Mouse (Mus musculus) granulocyte monocyte progenitor cell, adult 5-6 weeks (primary cell): ENCODE measurements around the gene Col4a1. TPM values are rescaled to one million over a fixed set of nuclear protein-coding genes. Genes with fewer than 3 reads are reported as not detected.

Source experiments
- ATAC-seq: replicated peaks from 2 replicates; pipeline ENCODE4 v1.8.0; 2016; ENCODE audit warnings: mild to moderate bottlenecking, moderate TSS enrichment, inconsistent platforms; ENCODE audit not compliant: poor library complexity, severe bottlenecking
- total RNA-seq, 2 experiments: library from RNA; stranded (forward) in 1 of 2; stranded (reverse) in 1 of 2; fragments of 200-712, 200-1000 nt in 1 of 2; fragments of >200 nt in 1 of 2; fragmentation: Nextera tagmentation in 1 of 2; gene quantifications; 2 replicates each; pipeline ENCODE4 v1.2.3; 2014 to 2017

The Col4a1 gene
- total RNA-seq, 2 experiments from 2014 or later, result 0.67 TPM; not detected in 1

GRCm38 (mm10) chr8:11333746-11334145 lies 21.1 kb upstream of the Col4a1 start:
- no peak for ATAC-seq

- no peak for ATAC-seq
Observed at GRCm38 (mm10) chr8:11331561-11331960, 18.9 kb upstream of the Col4a1 start.

- ATAC-seq, result no peak
Observed at GRCm38 (mm10) chr8:11327722-11328417, 15.2 kb upstream of the Col4a1 start.

GRCm38 (mm10) chr8:11327298-11327697 lies 14.7 kb upstream of the Col4a1 start:
- no peak for ATAC-seq

GRCm38 (mm10) chr8:11324801-11325395 lies 12.3 kb upstream of the Col4a1 start:
- ATAC-seq, result no peak

- ATAC-seq, result no peak
Observed at GRCm38 (mm10) chr8:11323681-11324080, 11.1 kb upstream of the Col4a1 start.

GRCm38 (mm10) chr8:11322724-11323585 lies 10.3 kb upstream of the Col4a1 start:
- 0 out of 2 replicates have a peak, but pooled peaks have one; percentile 30 for ATAC-seq

DNA sequence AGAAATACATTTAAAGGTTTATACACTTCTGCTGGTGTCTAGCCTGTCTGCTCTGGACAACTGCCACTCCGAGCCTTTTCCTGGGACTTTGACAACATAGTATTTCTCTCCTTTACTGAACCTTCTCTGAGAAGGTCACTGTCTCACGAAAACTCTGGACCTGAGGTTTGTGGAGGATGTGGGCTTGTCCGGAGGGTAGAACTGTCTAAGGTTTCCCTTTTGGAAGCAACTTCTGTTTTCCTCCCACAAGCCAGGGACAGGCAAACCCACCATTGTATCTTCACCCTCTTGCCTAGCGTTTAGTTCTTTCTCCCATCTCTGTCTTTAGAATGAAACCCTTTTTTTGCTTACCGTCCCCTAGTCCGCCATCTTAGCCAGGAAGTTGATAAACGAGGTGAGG lies 9.2 kb upstream of the Col4a1 start:
- ATAC-seq, result no peak; the same call in 1 of the 2 replicates

DNA sequence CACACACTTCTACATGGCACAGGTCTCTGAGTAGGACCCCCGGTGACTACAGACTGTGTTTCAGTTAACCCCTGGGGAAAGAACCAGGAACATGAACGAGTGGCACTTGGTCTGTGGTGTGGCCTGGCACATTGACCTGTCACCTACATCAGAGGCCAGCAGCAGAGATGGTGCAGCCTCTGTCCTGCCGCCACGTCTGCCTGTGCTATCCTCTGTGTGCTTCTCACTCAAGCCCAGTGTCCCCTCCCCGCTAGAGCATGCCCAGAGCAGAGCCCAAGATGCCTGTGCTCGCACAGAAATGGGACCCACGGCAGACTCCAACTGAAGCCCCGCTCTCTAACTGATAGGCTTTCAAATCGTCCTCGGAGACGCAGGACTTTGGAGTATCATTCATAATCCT lies 6.8 kb upstream of the Col4a1 start:
- ATAC-seq, result no peak

DNA sequence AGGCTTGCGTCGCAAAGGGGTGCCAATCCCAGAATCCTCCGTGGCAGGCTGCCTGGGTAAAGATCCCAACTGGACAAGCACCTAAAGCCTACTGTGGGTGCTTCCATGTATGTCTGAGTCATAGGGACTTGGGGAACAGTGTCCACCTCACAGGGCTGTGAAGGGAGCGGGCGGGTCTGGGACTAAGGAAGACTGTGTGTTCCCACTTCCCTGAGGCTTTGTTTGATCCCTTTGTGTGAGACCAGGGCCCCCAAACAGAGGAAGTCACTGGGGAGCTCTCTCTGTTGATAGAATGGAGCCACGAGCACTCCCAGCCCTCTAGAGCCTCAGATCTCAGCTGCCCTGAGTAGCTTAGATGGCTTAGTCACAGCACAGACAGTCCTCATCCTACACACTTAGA lies 3.5 kb upstream of the Col4a1 start:
- ATAC-seq, result no peak

DNA sequence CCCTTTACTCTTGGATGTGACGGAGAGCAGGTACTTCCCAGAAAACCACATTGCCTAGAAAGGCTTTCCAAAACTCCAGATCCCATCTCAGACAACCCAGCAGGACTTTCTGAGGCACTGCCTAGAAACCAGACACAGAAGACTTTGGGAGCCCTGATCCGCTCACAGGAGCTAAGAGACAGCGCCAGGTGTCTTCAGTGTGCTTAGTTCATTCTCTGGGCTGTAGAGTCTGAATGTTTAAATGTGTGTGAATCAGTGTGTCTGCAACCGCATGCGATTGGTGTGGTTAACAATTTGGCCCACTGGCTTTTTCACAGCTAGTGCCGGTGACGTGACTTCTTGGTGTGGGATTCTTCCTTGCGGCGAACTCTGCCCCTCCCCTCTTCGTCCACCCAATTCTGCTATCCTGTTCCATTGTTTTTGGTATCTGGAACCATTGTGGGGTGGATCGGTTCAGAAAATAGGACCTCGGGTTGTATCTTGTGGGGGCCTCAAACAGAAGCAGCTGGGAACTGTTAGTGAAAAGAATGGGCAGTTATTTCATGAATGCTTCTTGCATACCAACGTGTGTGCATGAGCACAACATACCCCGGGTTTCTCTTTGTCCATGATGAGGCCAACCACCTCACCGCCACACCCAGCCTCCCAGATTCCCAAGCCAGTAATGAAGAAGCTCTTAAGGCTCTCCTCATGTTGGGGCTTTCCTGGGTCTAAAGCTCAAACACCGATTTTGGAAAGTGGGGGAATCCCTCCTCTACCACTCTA lies 2.7 kb upstream of the Col4a1 start:
- ATAC-seq, result no peak

GRCm38 (mm10) chr8:11314613-11315012 lies 2.0 kb upstream of the Col4a1 start:
- ATAC-seq, result no peak

DNA sequence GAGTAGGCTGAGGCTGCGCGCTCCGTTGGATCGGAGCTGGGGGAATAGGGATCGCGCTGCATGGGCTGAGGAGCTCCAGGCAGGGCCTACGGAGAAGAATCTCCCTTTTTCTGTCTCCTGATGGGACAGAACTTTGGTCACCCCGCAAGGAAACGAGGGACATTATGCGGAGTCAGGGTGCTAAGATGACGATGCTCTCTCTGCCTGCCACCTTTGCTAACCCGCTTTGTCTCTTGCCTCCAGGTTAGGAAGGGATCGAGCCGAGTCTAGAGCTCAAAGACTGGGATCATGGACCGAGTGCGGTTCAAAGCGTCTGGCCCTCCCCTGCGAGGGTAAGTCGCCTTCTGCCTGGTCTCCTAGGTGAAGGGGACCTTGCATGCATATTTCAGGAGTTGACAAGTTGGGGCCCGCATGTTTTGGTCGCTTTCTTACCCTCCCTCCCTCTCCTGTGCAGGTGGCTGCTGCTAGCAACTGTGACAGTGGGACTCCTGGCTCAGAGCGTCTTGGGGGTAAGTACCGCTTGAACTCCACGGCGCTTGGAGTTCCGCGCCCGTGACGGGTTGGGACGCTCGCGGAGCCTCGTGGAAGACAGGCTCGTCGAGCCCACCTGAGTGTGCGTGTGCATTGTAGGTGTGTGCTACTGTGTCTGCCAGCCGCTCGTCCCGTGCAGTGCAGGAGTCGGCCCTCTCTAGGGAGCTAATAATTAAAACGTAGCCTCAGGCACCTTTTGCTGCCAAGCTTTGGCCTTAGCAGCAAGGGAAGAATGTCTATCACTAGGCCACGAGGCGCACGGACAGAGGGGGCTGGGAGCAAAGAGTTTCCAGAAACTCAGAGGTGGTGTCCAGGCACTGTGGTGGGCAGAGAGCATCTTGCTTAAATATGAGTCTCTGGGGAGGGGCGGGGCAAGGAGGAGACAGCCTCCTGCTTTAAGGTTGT lies 818 bp upstream of the Col4a1 start:
- no peak for ATAC-seq

- ATAC-seq, result peak; percentile 19; the same call in 1 of the 2 replicates
Observed at GRCm38 (mm10) chr8:11311681-11312348, 811 bp downstream of the Col4a1 start.

DNA sequence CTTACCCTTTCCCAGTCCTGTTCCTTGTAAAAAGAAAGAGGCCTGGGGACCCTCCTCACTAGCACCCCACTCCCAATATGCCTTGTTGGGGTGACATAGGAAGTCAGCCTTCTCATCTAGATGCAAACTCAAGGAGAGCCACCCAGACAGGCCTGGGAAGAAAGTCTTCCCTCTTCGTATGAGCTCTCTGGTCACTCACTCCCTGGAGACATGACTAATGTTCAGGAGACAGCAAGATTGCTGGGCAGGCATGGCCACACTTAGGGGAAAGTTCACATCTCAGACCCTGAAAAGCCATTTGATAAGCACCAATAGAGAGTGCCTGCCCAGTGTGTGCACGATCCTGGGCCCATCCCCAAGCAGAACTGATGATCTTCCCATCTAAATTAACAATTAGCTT lies 2.6 kb downstream of the Col4a1 start:
- no peak for ATAC-seq

- ATAC-seq, result no peak
Observed at GRCm38 (mm10) chr8:11309226-11309625, 3.4 kb downstream of the Col4a1 start.

DNA sequence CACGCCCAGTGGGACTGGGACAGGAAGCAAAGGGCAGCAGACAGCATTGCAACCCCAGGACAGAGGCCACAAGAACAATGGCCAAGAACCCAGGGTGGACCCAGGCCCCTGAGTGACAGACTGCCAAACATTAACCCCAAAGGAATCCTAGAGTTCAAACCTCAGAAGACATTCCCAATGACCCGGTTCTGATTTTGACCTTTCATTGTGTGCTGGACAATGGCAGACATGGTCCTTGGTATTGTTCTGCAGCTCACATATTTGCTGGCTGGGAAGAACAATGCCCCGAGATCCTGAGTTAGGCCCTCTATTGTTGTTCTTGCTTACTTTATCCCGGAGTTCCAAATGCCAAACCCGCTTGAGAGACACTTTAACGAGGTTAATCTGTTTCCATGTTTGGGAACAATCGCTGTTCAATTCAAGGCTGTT lies 4.0 kb downstream of the Col4a1 start:
- no peak for ATAC-seq

GRCm38 (mm10) chr8:11307451-11307850 lies 5.2 kb downstream of the Col4a1 start:
- ATAC-seq, result no peak

DNA sequence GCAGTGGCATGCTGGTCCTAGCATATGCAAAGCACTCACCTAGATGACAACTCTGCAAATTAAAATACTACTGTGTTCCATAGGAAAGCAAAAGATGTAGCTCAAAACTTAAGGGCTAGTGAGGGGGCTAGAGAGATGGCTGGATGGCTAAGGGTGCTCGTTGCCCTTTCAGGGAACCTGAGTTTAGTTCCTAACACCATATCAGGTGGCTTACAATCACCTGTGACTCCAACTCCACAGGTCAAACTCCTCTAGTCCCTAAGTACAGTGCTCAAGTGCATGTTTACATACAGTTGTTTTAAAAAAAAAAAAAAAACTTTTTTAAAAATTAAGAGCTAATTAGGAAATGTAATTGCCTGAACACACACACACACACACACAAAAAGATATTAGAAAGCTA lies 7.1 kb downstream of the Col4a1 start:
- ATAC-seq, result no peak
